ENCODE assay signal across 9 mouse cellular contexts in the genomic region with DNA sequence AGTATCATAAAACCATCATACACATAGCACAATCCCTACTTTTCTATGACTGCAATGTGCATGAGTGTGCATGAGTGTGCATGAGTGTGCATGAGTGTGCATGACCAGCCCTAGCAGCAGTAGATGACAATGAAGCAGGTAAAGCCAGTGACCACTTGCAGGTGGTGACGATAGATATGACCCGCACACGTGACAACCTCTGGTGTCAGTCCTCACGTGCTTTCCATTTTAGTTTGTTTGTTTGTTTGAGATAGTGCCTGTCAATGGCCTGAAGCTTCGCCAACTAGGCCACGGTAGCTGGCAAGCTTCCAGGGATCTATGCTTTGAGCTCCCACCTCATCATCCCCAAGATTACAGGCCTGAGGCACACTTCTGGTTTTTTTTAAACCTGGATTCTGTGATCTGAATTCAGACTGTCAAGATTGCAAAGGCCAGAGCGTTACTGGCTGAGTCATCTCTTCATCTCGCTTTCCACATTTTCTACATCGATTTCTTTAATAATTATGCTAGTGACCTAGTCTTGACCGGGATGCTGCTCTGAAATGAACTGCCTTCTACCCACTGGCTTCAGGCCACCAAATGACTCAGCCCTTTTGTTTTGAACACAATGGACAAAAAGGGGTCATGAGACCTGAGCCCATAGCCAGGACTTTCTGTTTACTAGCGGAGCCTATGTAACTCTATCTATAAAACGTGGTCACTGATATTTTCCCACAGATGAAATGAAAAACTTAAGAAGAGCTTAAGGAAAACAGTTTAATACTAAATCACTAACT.
DNase-seq lines count a peak whose midpoint lies in the region; ATAC-seq and TF ChIP-seq lines count a peak whose summit lies in the region.
"Had no signal": no experiment of that assay in that cellular context is flagged by ENCODE, and none has a peak within 500 bp of the region (broad histone marks: within the 10 kb centered on the region; RNA-seq: fewer than 3 reads in every experiment).

No protein-coding gene starts in this region.

- no peak for TF ChIP-seq POLR2A in heart, adult 2 months (IDR thresholded peaks at IDR 0.05; ENCODE audit: insufficient read depth, low read depth, low read length)

- 0 out of 2 replicates have a peak, but pooled peaks cover 1% of the 10 kb centered on the region for H3K79me2 ChIP-seq in heart, adult 2 months (replicated peaks; ENCODE audit: control insufficient read depth, insufficient read depth, low read length)

- H3K9ac ChIP-seq in heart, adult 2 months (ENCODE audit: low read depth, low read length): no peak overlapping the region
- H3K9ac ChIP-seq in heart, embryonic 11.5 days (ENCODE audit: low read depth, low read length): no peak overlapping the region
- no peak overlapping the region for H3K9ac ChIP-seq in intestine, postnatal 0 days (ENCODE audit: low read depth, low read length)
- H3K9ac ChIP-seq: limb, embryonic 12.5 days had no signal

- no peak overlapping the region for H3K4me3 ChIP-seq in heart, adult 2 months
- no peak overlapping the region for H3K4me3 ChIP-seq in heart, embryonic 11.5 days (ENCODE audit: low read depth, low read length)
- no peak overlapping the region for H3K4me3 ChIP-seq in intestine, postnatal 0 days (ENCODE audit: low read depth, low read length)
- H3K4me3 ChIP-seq: limb, embryonic 12.5 days had no signal

- peaks cover 4% of the 10 kb centered on the region for H3K4me1 ChIP-seq in heart, adult 2 months (ENCODE audit: control insufficient read depth, insufficient read depth, low read length)
- peaks cover 16% of the 10 kb centered on the region for H3K4me1 ChIP-seq in heart, embryonic 11.5 days (ENCODE audit: control insufficient read depth, insufficient read depth, low read length)
- H3K4me1 ChIP-seq in intestine, postnatal 0 days (replicated peaks; ENCODE audit: control insufficient read depth, insufficient read depth, low read length): no peaks in the 10 kb centered on the region
- H3K4me1 ChIP-seq: limb, embryonic 12.5 days had no signal

- TF ChIP-seq EP300 in heart, adult 2 months (IDR thresholded peaks at IDR 0.05; ENCODE audit: insufficient read depth, low read depth, low read length): no peak

- H3K4me2 ChIP-seq in heart, embryonic 11.5 days: no peak overlapping the region
- H3K4me2 ChIP-seq in intestine, postnatal 0 days (replicated peaks; ENCODE audit: low read depth): no peak overlapping the region
- H3K4me2 ChIP-seq: limb, embryonic 12.5 days had no signal

- H3K36me3 ChIP-seq in heart, adult 2 months (ENCODE audit: control insufficient read depth, insufficient read depth, low read length): 0 out of 2 replicates have a peak, but pooled peaks cover 1% of the 10 kb centered on the region
- H3K36me3 ChIP-seq in heart, embryonic 11.5 days (ENCODE audit: control insufficient read depth, insufficient read depth, low read length): no peaks in the 10 kb centered on the region
- no peaks in the 10 kb centered on the region for H3K36me3 ChIP-seq in intestine, postnatal 0 days (ENCODE audit: control insufficient read depth, insufficient read depth)
- H3K36me3 ChIP-seq: limb, embryonic 12.5 days had no signal

- WGBS in heart, adult 2 months: 12% methylated on average over 12 of the region's 12 CpGs
- WGBS in heart, embryonic 11.5 days (ENCODE audit: insufficient replicate concordance): 46% methylated on average over 12 of the region's 12 CpGs
- 72% methylated on average over 12 of the region's 12 CpGs for WGBS in intestine, postnatal 0 days

- no peaks in the 10 kb centered on the region for H3K27me3 ChIP-seq in heart, adult 2 months (ENCODE audit: control insufficient read depth, insufficient read depth, low read length)
- no peaks in the 10 kb centered on the region for H3K27me3 ChIP-seq in heart, embryonic 11.5 days (ENCODE audit: control insufficient read depth, insufficient read depth, low read length)
- H3K27me3 ChIP-seq in intestine, postnatal 0 days (replicated peaks; ENCODE audit: control insufficient read depth, insufficient read depth, low read length): no peaks in the 10 kb centered on the region
- H3K27me3 ChIP-seq: limb, embryonic 12.5 days had no signal

- no peaks in the 10 kb centered on the region for H3K9me3 ChIP-seq in heart, embryonic 11.5 days (replicated peaks; ENCODE audit: control insufficient read depth, low read length)
- H3K9me3 ChIP-seq in intestine, postnatal 0 days (ENCODE audit: control insufficient read depth): no peaks in the 10 kb centered on the region
- H3K9me3 ChIP-seq: limb, embryonic 12.5 days had no signal

- no peak for TF ChIP-seq CTCF in heart, adult 2 months (IDR thresholded peaks at IDR 0.05)
- TF ChIP-seq CTCF in intestine, postnatal 0 days (IDR thresholded peaks at IDR 0.05; ENCODE audit: low read depth): no peak

- ATAC-seq in heart, embryonic 11.5 days (replicated peaks; ENCODE audit: insufficient number of reproducible peaks, low FRiP score, low TSS enrichment): no peak
- no peak for ATAC-seq in intestine, postnatal 0 days
- ATAC-seq: intestine, embryonic 16.5 days had no signal

- peak; percentile 15 to 24 for DNase-seq in heart, adult 2 months
- peak; percentile 52 for DNase-seq in right cerebral cortex, adult 18-20 months
- DNase-seq in right cerebral cortex, postnatal 14 days: no peak
- DNase-seq in fibroblast of lung, adult 2 months (ENCODE audit: low read depth): peak; percentile 58
- DNase-seq in thymus, postnatal 4 days: no peak

- intact Hi-C loops in heart, adult 2 months (cut with DNase I): no loop called here

- peak overlapping the region; percentile 19; the same call in 1 of the 2 replicates for H3K27ac ChIP-seq in heart, adult 2 months
- H3K27ac ChIP-seq in heart, embryonic 11.5 days (ENCODE audit: low read depth, low read length): no peak overlapping the region
- H3K27ac ChIP-seq in intestine, postnatal 0 days (ENCODE audit: low read depth, low read length): no peak overlapping the region
- H3K27ac ChIP-seq: limb, embryonic 12.5 days had no signal

Comparison
In these comparisons a context has a peak if more than half of its experiments do, and no peak if none do; other contexts are left out.
1. DNase-seq: peak in heart, adult 2 months (2 of 2), right cerebral cortex, adult 18-20 months (single experiment) and fibroblast of lung, adult 2 months (single experiment); none in right cerebral cortex, postnatal 14 days (single experiment) and thymus, postnatal 4 days (single experiment).